Mouse (Mus musculus) B cell, adult 2 months (primary cell): ENCODE measurements around the gene Frmd4a.
"Not testable (repeated sequence)": the region's sequence is repeated elsewhere in the genome, so short reads cannot be mapped to it uniquely, and the experiment has no call there.

Experiments used
- DNase-seq, 2 experiments: peaks; one replicate each; pipeline ENCODE4 v3.0.0; 2022

Gene Frmd4a

GRCm38 (mm10) chr2:4293726-4294125 is 276.2 kb downstream of the Frmd4a start:
- DNase-seq: no peak

- no peak for DNase-seq
These were observed 278.1 kb downstream of the Frmd4a start for GRCm38 (mm10) chr2:4295641-4296040.

GRCm38 (mm10) chr2:4296881-4297280 is 279.4 kb downstream of the Frmd4a start:
- no peak for DNase-seq

GRCm38 (mm10) chr2:4298325-4299215 is 281.1 kb downstream of the Frmd4a start:
- DNase-seq: no peak

- DNase-seq: no peak
These were observed 282.1 kb downstream of the Frmd4a start for GRCm38 (mm10) chr2:4299593-4299992.

GRCm38 (mm10) chr2:4300383-4300811 is 282.9 kb downstream of the Frmd4a start:
- no peak for DNase-seq

GRCm38 (mm10) chr2:4300816-4301215 is 283.3 kb downstream of the Frmd4a start:
- no peak for DNase-seq

GRCm38 (mm10) chr2:4301256-4301655 is 283.7 kb downstream of the Frmd4a start:
- no peak for DNase-seq

GRCm38 (mm10) chr2:4301692-4302091 is 284.2 kb downstream of the Frmd4a start:
- DNase-seq: no peak

- DNase-seq: no peak
These were observed 284.6 kb downstream of the Frmd4a start for GRCm38 (mm10) chr2:4302119-4302518.

GRCm38 (mm10) chr2:4307076-4307475 is 289.6 kb downstream of the Frmd4a start:
- no peak for DNase-seq

- no peak for DNase-seq
These were observed 297.0 kb downstream of the Frmd4a start for GRCm38 (mm10) chr2:4314545-4314944.

GRCm38 (mm10) chr2:4316589-4316988 is 299.1 kb downstream of the Frmd4a start:
- DNase-seq: no peak

- DNase-seq: no peak
These were observed 300.6 kb downstream of the Frmd4a start for GRCm38 (mm10) chr2:4318134-4318533.

GRCm38 (mm10) chr2:4326241-4327010 is 308.9 kb downstream of the Frmd4a start:
- no peak for DNase-seq

GRCm38 (mm10) chr2:4327011-4327340 is 309.5 kb downstream of the Frmd4a start:
- DNase-seq: no peak

GRCm38 (mm10) chr2:4332441-4332840 is 314.9 kb downstream of the Frmd4a start:
- DNase-seq: no peak

GRCm38 (mm10) chr2:4334201-4334600 is 316.7 kb downstream of the Frmd4a start:
- no peak for DNase-seq

- no peak for DNase-seq
These were observed 317.4 kb downstream of the Frmd4a start for GRCm38 (mm10) chr2:4334936-4335335.

GRCm38 (mm10) chr2:4335881-4336280 is 318.4 kb downstream of the Frmd4a start:
- DNase-seq: no peak

GRCm38 (mm10) chr2:4338290-4338689 is 320.8 kb downstream of the Frmd4a start:
- DNase-seq: not testable (repeated sequence)

- DNase-seq: no peak
These were observed 321.6 kb downstream of the Frmd4a start for GRCm38 (mm10) chr2:4339128-4339527.

- no peak for DNase-seq
These were observed 322.2 kb downstream of the Frmd4a start for GRCm38 (mm10) chr2:4339530-4340218.
